In genomic region chr14:61537772-61538171, GRCm38 (mm10) we compare ENCODE assay signal across 7 mouse cellular contexts. TPM values are rescaled to one million over a fixed set of nuclear protein-coding genes. Genes with fewer than 3 reads are reported as not detected.
DNase-seq lines count a peak whose midpoint lies in the region; ATAC-seq and TF ChIP-seq lines count a peak whose summit lies in the region.
"Not testable (repeated sequence)": the region's sequence is repeated elsewhere in the genome, so short reads cannot be mapped to it uniquely, and the experiment has no call there.

No protein-coding gene starts in this region.

- not testable (repeated sequence) for H3K9ac ChIP-seq in CH12.LX (ENCODE audit: insufficient read depth, low read depth); embryonic facial prominence, embryonic 11.5 days (replicated peaks; ENCODE audit: low read length); heart, adult 2 months (ENCODE audit: low read depth, low read length); kidney, postnatal 0 days (ENCODE audit: low read depth, low read length); liver, postnatal 0 days (replicated peaks); midbrain, postnatal 0 days (replicated peaks; ENCODE audit: low read length, poor library complexity, severe bottlenecking)

- DNase-seq in CH12.LX (ENCODE audit: extremely low read depth): peak; percentile 18
- DNase-seq in embryonic facial prominence, embryonic 11.5 days (ENCODE audit: low spot score): peak; percentile 4
- not testable (repeated sequence) for DNase-seq in heart, adult 2 months; liver, postnatal 0 days; midbrain, postnatal 0 days (ENCODE audit: low spot score)
- DNase-seq in kidney, postnatal 0 days (ENCODE audit: low spot score): peak; percentile 4

- TF ChIP-seq EP300 in CH12.LX (IDR thresholded peaks at IDR 0.05; ENCODE audit: low read length); heart, adult 2 months (IDR thresholded peaks at IDR 0.05; ENCODE audit: insufficient read depth, low read depth, low read length); liver, postnatal 0 days (IDR thresholded peaks at IDR 0.05; ENCODE audit: low read depth): not testable (repeated sequence)

- H3K79me2 ChIP-seq in CH12.LX (replicated peaks; ENCODE audit: control insufficient read depth, extremely low read depth, insufficient read depth, poor library complexity, severe bottlenecking); heart, adult 2 months (replicated peaks; ENCODE audit: control insufficient read depth, insufficient read depth, low read length): not testable (repeated sequence)

- TF ChIP-seq RAD21 in CH12.LX (IDR thresholded peaks at IDR 0.05; ENCODE audit: low read depth, low read length): peak; percentile 10

- not testable (repeated sequence) for H3K4me1 ChIP-seq in CH12.LX (ENCODE audit: control insufficient read depth in 1 of 2, insufficient read depth in 2 of 2); cortical plate, adult 2 months (ENCODE audit: control insufficient read depth, insufficient read depth, low read length); embryonic facial prominence, embryonic 11.5 days (ENCODE audit: control insufficient read depth, insufficient read depth, low read length); heart, adult 2 months (ENCODE audit: control insufficient read depth, insufficient read depth, low read length); kidney, postnatal 0 days (replicated peaks; ENCODE audit: insufficient read depth, low read length); liver, postnatal 0 days (ENCODE audit: insufficient read depth); midbrain, postnatal 0 days (ENCODE audit: insufficient read depth, low read length)

- not testable (repeated sequence) for ATAC-seq in embryonic facial prominence, embryonic 11.5 days (replicated peaks; ENCODE audit: insufficient number of reproducible peaks, low FRiP score, low TSS enrichment, low read depth); kidney, postnatal 0 days (replicated peaks; ENCODE audit: low FRiP score, low read depth); liver, postnatal 0 days; midbrain, postnatal 0 days (ENCODE audit: low FRiP score)

- 89% methylated on average over 7 of the region's 11 CpGs for WGBS in embryonic facial prominence, embryonic 11.5 days
- WGBS in heart, adult 2 months: 77% methylated on average over 11 of the region's 11 CpGs
- WGBS in kidney, postnatal 0 days: 91% methylated on average over 7 of the region's 11 CpGs
- 75% methylated on average over 7 of the region's 11 CpGs for WGBS in liver, postnatal 0 days (ENCODE audit: insufficient replicate concordance)
- WGBS in midbrain, postnatal 0 days: 85% methylated on average over 7 of the region's 11 CpGs

- intact Hi-C loops in heart, adult 2 months (cut with DNase I): not testable (repeated sequence)

- TF ChIP-seq CTCF in CH12.LX (conservative IDR thresholded peaks at IDR 0.05 in 1 of 2, IDR thresholded peaks at IDR 0.05 in 1 of 2; ENCODE audit: low read depth in 2 of 2, low read length in 2 of 2): peak in 1 of 2 experiments; percentile 29; a peak in 2 of 4 replicates
- 0 out of 2 replicates have a peak, but pooled peaks have one; percentile 3 for TF ChIP-seq CTCF in cortical plate, adult 2 months (IDR thresholded peaks at IDR 0.05; ENCODE audit: extremely low read depth, insufficient read depth, low read length)
- TF ChIP-seq CTCF in heart, adult 2 months (IDR thresholded peaks at IDR 0.05): peak; percentile 37
- TF ChIP-seq CTCF in kidney, postnatal 0 days (IDR thresholded peaks at IDR 0.05; ENCODE audit: low read depth): peak; percentile 34; the same call in 1 of the 2 replicates
- TF ChIP-seq CTCF in liver, postnatal 0 days (IDR thresholded peaks at IDR 0.05; ENCODE audit: low read depth): peak; percentile 37
- TF ChIP-seq CTCF in midbrain, postnatal 0 days (IDR thresholded peaks at IDR 0.05): peak; percentile 13; the same call in 1 of the 2 replicates

- not testable (repeated sequence) for H3K9me3 ChIP-seq in CH12.LX (replicated peaks; ENCODE audit: low read length); embryonic facial prominence, embryonic 11.5 days (replicated peaks; ENCODE audit: control insufficient read depth, low read length); kidney, postnatal 0 days (replicated peaks; ENCODE audit: low read length); liver, postnatal 0 days (ENCODE audit: low read length); midbrain, postnatal 0 days (ENCODE audit: low read length)

- H3K27ac ChIP-seq in CH12.LX (ENCODE audit: insufficient read depth, low read depth); cortical plate, adult 2 months (ENCODE audit: insufficient read depth, low read length); embryonic facial prominence, embryonic 11.5 days (replicated peaks; ENCODE audit: low read depth, low read length); kidney, postnatal 0 days; liver, postnatal 0 days (ENCODE audit: low read depth); midbrain, postnatal 0 days (ENCODE audit: low read depth, low read length): not testable (repeated sequence)
- peak overlapping the region; percentile 0; the same call in 1 of the 2 replicates for H3K27ac ChIP-seq in heart, adult 2 months

- in situ Hi-C loops in CH12.LX (cut with MboI; ENCODE audit: low pct_ligation_motif_present, low pct_unique_long_range_greater_than_20kb, low sequenced_read_pairs): not testable (repeated sequence)

- H3K27me3 ChIP-seq in CH12.LX (replicated peaks); embryonic facial prominence, embryonic 11.5 days (ENCODE audit: control insufficient read depth, insufficient read depth, low read length); heart, adult 2 months (ENCODE audit: control insufficient read depth, insufficient read depth, low read length); kidney, postnatal 0 days (ENCODE audit: insufficient read depth, low read length); liver, postnatal 0 days (ENCODE audit: insufficient read depth, low read length); midbrain, postnatal 0 days (ENCODE audit: insufficient read depth, low read length): not testable (repeated sequence)

- dilution Hi-C loops in CH12.LX (cut with MboI; ENCODE audit: extremely low pct_ligation_motif_present, extremely low pct_unique_long_range_greater_than_20kb, low sequenced_read_pairs): not testable (repeated sequence)

- not testable (repeated sequence) for H3K4me3 ChIP-seq in CH12.LX (replicated peaks in 1 of 3; ENCODE audit: low read depth in 2 of 3, low read length in 2 of 3, poor library complexity in 1 of 3); cortical plate, adult 2 months (ENCODE audit: insufficient read depth, low read length); embryonic facial prominence, embryonic 11.5 days (ENCODE audit: low read depth, low read length); heart, adult 2 months; kidney, postnatal 0 days (replicated peaks; ENCODE audit: low read depth, low read length); liver, postnatal 0 days (ENCODE audit: low read depth, low read length); midbrain, postnatal 0 days (ENCODE audit: low read depth, low read length)

- not testable (repeated sequence) for H3K4me2 ChIP-seq in CH12.LX (ENCODE audit: insufficient read depth, low read depth, poor library complexity, severe bottlenecking); embryonic facial prominence, embryonic 11.5 days (ENCODE audit: low read depth, low read length); kidney, postnatal 0 days (ENCODE audit: low read length); liver, postnatal 0 days (ENCODE audit: low read depth, low read length); midbrain, postnatal 0 days (ENCODE audit: low read depth, low read length, poor library complexity, severe bottlenecking)

- TF ChIP-seq POLR2A in CH12.LX (IDR thresholded peaks at IDR 0.05; ENCODE audit: low read depth, low read length); cortical plate, adult 2 months (IDR thresholded peaks at IDR 0.05; ENCODE audit: extremely low read depth, insufficient read depth, low read length); heart, adult 2 months (IDR thresholded peaks at IDR 0.05; ENCODE audit: insufficient read depth, low read depth, low read length): not testable (repeated sequence)

- H3K36me3 ChIP-seq in CH12.LX (replicated peaks in 1 of 2; ENCODE audit: control insufficient read depth in 1 of 2, insufficient read depth in 1 of 2, low read length in 1 of 2): peaks cover 5 to 41% of the 10 kb centered on the region in 2 experiments
- H3K36me3 ChIP-seq in embryonic facial prominence, embryonic 11.5 days (replicated peaks; ENCODE audit: control insufficient read depth, insufficient read depth, low read depth, low read length); kidney, postnatal 0 days (ENCODE audit: insufficient read depth, low read length); liver, postnatal 0 days (replicated peaks; ENCODE audit: insufficient read depth, low read length): not testable (repeated sequence)
- H3K36me3 ChIP-seq in heart, adult 2 months (ENCODE audit: control insufficient read depth, insufficient read depth, low read length): peaks cover 19% of the 10 kb centered on the region
- peaks cover 15% of the 10 kb centered on the region; the same call in 1 of the 2 replicates for H3K36me3 ChIP-seq in midbrain, postnatal 0 days (ENCODE audit: insufficient read depth, low read length)

RNA-seq across cellular contexts. Expression of gene Spryd7, which starts 18.9 kb away (rescaled TPM):
- total RNA-seq in CH12.LX (2012; rRNA removed) (10.6 and 11.1 TPM in 2 replicates), CH12.LX (2014; rRNA removed) (23.1 and 24.2 TPM in 2 replicates)
- 14.0 and 15.3 TPM in 2 replicates for polyA plus RNA-seq in CH12.LX (2012; ENCODE audit: insufficient read length, low read depth)
- 33.7 and 35.5 TPM in 2 replicates for polyA plus RNA-seq in cortical plate, adult 2 months (2012; rRNA removed)
- polyA plus RNA-seq in embryonic facial prominence, embryonic 11.5 days (2014; fragmentation: Nextera tagmentation; extraction: Ambion mirVana): 18.1 and 19.0 TPM in 2 replicates
- total RNA-seq in heart, adult 2 months (2021): 10 to 100 TPM; 50.0 to 56.8 TPM
- 16.3 and 24.2 TPM in 2 replicates for polyA plus RNA-seq in heart, adult 2 months (2012; rRNA removed)
- 30.7 and 31.5 TPM in 2 replicates for polyA plus RNA-seq in kidney, postnatal 0 days (2015; fragmentation: Nextera tagmentation; extraction: Ambion mirVana)
- 7.0 and 7.2 TPM in 2 replicates for polyA plus RNA-seq in liver, postnatal 0 days (2015; fragmentation: Nextera tagmentation; extraction: Ambion mirVana)
- total RNA-seq in midbrain, postnatal 0 days (2014; rRNA removed): 37.4 and 44.3 TPM in 2 replicates
- polyA plus RNA-seq in midbrain, postnatal 0 days (2015; fragmentation: Nextera tagmentation; extraction: Ambion mirVana): 66.9 and 67.0 TPM in 2 replicates
